Comparison of ENCODE assay signal across 8 mouse cellular contexts in genomic region chr5:135369787-135370654, GRCm38 (mm10). TPM values are rescaled to one million over a fixed set of nuclear protein-coding genes. Genes with fewer than 3 reads are reported as not detected.
A peak's percentile ranks its signal among the peaks of the same experiment; 100 is the strongest.
DNase-seq lines count a peak whose midpoint lies in the region; ATAC-seq and TF ChIP-seq lines count a peak whose summit lies in the region.

Gene Nsun5, plus strand, starts transcription at chr5:135369953.

- H3K4me3 ChIP-seq in CH12.LX (replicated peaks in 1 of 3; ENCODE audit: low read depth in 2 of 3, low read length in 2 of 3, poor library complexity in 1 of 3) = peak within 1 kb of the TSS; percentile 78 to 100 (median 94)
- peak within 1 kb of the TSS; percentile 97 for H3K4me3 ChIP-seq in forebrain, embryonic 12.5 days (replicated peaks)
- peak within 1 kb of the TSS; percentile 76 for H3K4me3 ChIP-seq in heart, postnatal 0 days (ENCODE audit: low read depth, low read length)
- H3K4me3 ChIP-seq in liver, embryonic 16.5 days (ENCODE audit: low read depth, low read length) = peak within 1 kb of the TSS; percentile 90
- H3K4me3 ChIP-seq in neural tube, embryonic 13.5 days = peak within 1 kb of the TSS; percentile 95
- H3K4me3 ChIP-seq in testis, adult 2 months (ENCODE audit: control insufficient read depth, low read depth, low read length) = peak within 1 kb of the TSS; percentile 92

- H3K9ac ChIP-seq in CH12.LX (ENCODE audit: insufficient read depth, low read depth) = peak within 1 kb of the TSS; percentile 81
- peak within 1 kb of the TSS; percentile 90 for H3K9ac ChIP-seq in forebrain, embryonic 12.5 days
- peak within 1 kb of the TSS; percentile 67 for H3K9ac ChIP-seq in heart, postnatal 0 days (replicated peaks; ENCODE audit: low read depth, low read length)
- peak within 1 kb of the TSS; percentile 91 for H3K9ac ChIP-seq in liver, embryonic 16.5 days (ENCODE audit: low read depth, low read length)
- peak within 1 kb of the TSS; percentile 90 for H3K9ac ChIP-seq in neural tube, embryonic 13.5 days

- TF ChIP-seq RAD21 in CH12.LX (IDR thresholded peaks at IDR 0.05; ENCODE audit: low read depth, low read length) = no peak

- peak within 1 kb of the TSS; percentile 82 for H3K4me2 ChIP-seq in CH12.LX (ENCODE audit: insufficient read depth, low read depth, poor library complexity, severe bottlenecking)
- H3K4me2 ChIP-seq in forebrain, embryonic 12.5 days = peak within 1 kb of the TSS; percentile 94
- peak within 1 kb of the TSS; percentile 96 for H3K4me2 ChIP-seq in heart, postnatal 0 days (ENCODE audit: low read depth, low read length)
- peak within 1 kb of the TSS; percentile 93 for H3K4me2 ChIP-seq in liver, embryonic 16.5 days (ENCODE audit: low read depth, low read length)
- H3K4me2 ChIP-seq in neural tube, embryonic 13.5 days = peak within 1 kb of the TSS; percentile 93

- peaks cover 3 to 17% of the 10 kb centered on the region in 2 experiments; a peak in 3 of 4 replicates for H3K4me1 ChIP-seq in CH12.LX (ENCODE audit: control insufficient read depth in 1 of 2, insufficient read depth in 2 of 2)
- H3K4me1 ChIP-seq in forebrain, embryonic 12.5 days = peaks cover 18% of the 10 kb centered on the region
- H3K4me1 ChIP-seq in heart, postnatal 0 days (ENCODE audit: control insufficient read depth, insufficient read depth) = peaks cover 16% of the 10 kb centered on the region
- H3K4me1 ChIP-seq in liver, embryonic 16.5 days (ENCODE audit: control insufficient read depth, low read depth, low read length) = peaks cover 14% of the 10 kb centered on the region
- H3K4me1 ChIP-seq in neural tube, embryonic 13.5 days (replicated peaks) = peaks cover 21% of the 10 kb centered on the region
- H3K4me1 ChIP-seq in testis, adult 2 months (ENCODE audit: control insufficient read depth, insufficient read depth, low read length) = peaks cover 6% of the 10 kb centered on the region

- peaks cover 17% of the 10 kb centered on the region for H3K79me2 ChIP-seq in CH12.LX (replicated peaks; ENCODE audit: control insufficient read depth, extremely low read depth, insufficient read depth, poor library complexity, severe bottlenecking)

- H3K36me3 ChIP-seq in CH12.LX (replicated peaks in 1 of 2; ENCODE audit: control insufficient read depth in 1 of 2, insufficient read depth in 1 of 2, low read length in 1 of 2) = peaks cover 30 to 37% of the 10 kb centered on the region in 2 experiments
- H3K36me3 ChIP-seq in forebrain, embryonic 12.5 days (replicated peaks) = peaks cover 34% of the 10 kb centered on the region
- peaks cover 33% of the 10 kb centered on the region for H3K36me3 ChIP-seq in heart, postnatal 0 days (replicated peaks; ENCODE audit: control insufficient read depth, insufficient read depth, low read length)
- H3K36me3 ChIP-seq in liver, embryonic 16.5 days (ENCODE audit: control insufficient read depth, insufficient read depth) = peaks cover 19% of the 10 kb centered on the region
- H3K36me3 ChIP-seq in neural tube, embryonic 13.5 days = peaks cover 39% of the 10 kb centered on the region
- H3K36me3 ChIP-seq in testis, adult 2 months (ENCODE audit: control insufficient read depth, insufficient read depth, low read length) = no peaks in the 10 kb centered on the region; the same call in 1 of the 2 replicates

- no peak for TF ChIP-seq EP300 in CH12.LX (IDR thresholded peaks at IDR 0.05; ENCODE audit: low read length)
- TF ChIP-seq EP300 in heart, postnatal 0 days (IDR thresholded peaks at IDR 0.05; ENCODE audit: low read depth) = no peak

- H3K9me3 ChIP-seq in CH12.LX (replicated peaks; ENCODE audit: low read length) = peaks cover 5% of the 10 kb centered on the region
- no peaks in the 10 kb centered on the region for H3K9me3 ChIP-seq in forebrain, embryonic 12.5 days
- H3K9me3 ChIP-seq in heart, postnatal 0 days (replicated peaks; ENCODE audit: control insufficient read depth, low read length) = no peaks in the 10 kb centered on the region
- no peaks in the 10 kb centered on the region for H3K9me3 ChIP-seq in liver, embryonic 16.5 days (replicated peaks; ENCODE audit: control insufficient read depth, low read length)
- H3K9me3 ChIP-seq in neural tube, embryonic 13.5 days = no peaks in the 10 kb centered on the region

- peak; percentile 85 for ATAC-seq in forebrain, embryonic 12.5 days (ENCODE audit: low FRiP score)
- ATAC-seq in heart, postnatal 0 days (ENCODE audit: insufficient read depth, low read depth) = peak; percentile 83
- peak; percentile 84 for ATAC-seq in liver, embryonic 16.5 days (ENCODE audit: low read depth)
- peak; percentile 70 for ATAC-seq in neural tube, embryonic 13.5 days (ENCODE audit: low read depth)

- H3K27ac ChIP-seq in CH12.LX (ENCODE audit: insufficient read depth, low read depth) = no peak within 1 kb of the TSS; the same call in 1 of the 2 replicates
- H3K27ac ChIP-seq in forebrain, embryonic 12.5 days = peak within 1 kb of the TSS; percentile 79
- H3K27ac ChIP-seq in heart, postnatal 0 days (ENCODE audit: low read depth) = peak within 1 kb of the TSS; percentile 85
- peak within 1 kb of the TSS; percentile 84 for H3K27ac ChIP-seq in liver, embryonic 16.5 days (ENCODE audit: low read length)
- H3K27ac ChIP-seq in neural tube, embryonic 13.5 days (replicated peaks) = peak within 1 kb of the TSS; percentile 73
- H3K27ac ChIP-seq in testis, adult 2 months (ENCODE audit: control insufficient read depth, insufficient read depth, low read depth, low read length) = peak within 1 kb of the TSS; percentile 82

- in situ Hi-C loops in CH12.LX (cut with MboI; ENCODE audit: low pct_ligation_motif_present, low pct_unique_long_range_greater_than_20kb, low sequenced_read_pairs) = no loop called here

- peaks cover 14% of the 10 kb centered on the region for H3K27me3 ChIP-seq in CH12.LX (replicated peaks)
- peaks cover 3% of the 10 kb centered on the region; the same call in 1 of the 2 replicates for H3K27me3 ChIP-seq in forebrain, embryonic 12.5 days
- H3K27me3 ChIP-seq in heart, postnatal 0 days (ENCODE audit: control insufficient read depth, insufficient read depth, low read length) = no peaks in the 10 kb centered on the region
- H3K27me3 ChIP-seq in liver, embryonic 16.5 days (ENCODE audit: control insufficient read depth, insufficient read depth, low read depth, low read length) = no peaks in the 10 kb centered on the region
- no peaks in the 10 kb centered on the region for H3K27me3 ChIP-seq in neural tube, embryonic 13.5 days
- no peaks in the 10 kb centered on the region for H3K27me3 ChIP-seq in testis, adult 2 months (ENCODE audit: control insufficient read depth, insufficient read depth, low read length)

- TF ChIP-seq CTCF in CH12.LX (conservative IDR thresholded peaks at IDR 0.05 in 1 of 2, IDR thresholded peaks at IDR 0.05 in 1 of 2; ENCODE audit: low read depth in 2 of 2, low read length in 2 of 2) = no peak
- no peak for TF ChIP-seq CTCF in heart, postnatal 0 days (IDR thresholded peaks at IDR 0.05; ENCODE audit: low read depth)
- TF ChIP-seq CTCF in testis, adult 2 months (IDR thresholded peaks at IDR 0.05; ENCODE audit: control insufficient read depth, insufficient read depth, insufficient replicate concordance, low read depth, low read length) = no peak

- dilution Hi-C loops in CH12.LX (cut with MboI; ENCODE audit: extremely low pct_ligation_motif_present, extremely low pct_unique_long_range_greater_than_20kb, low sequenced_read_pairs) = no loop called here

- peak; percentile 94 for TF ChIP-seq POLR2A in CH12.LX (IDR thresholded peaks at IDR 0.05; ENCODE audit: low read depth, low read length)
- TF ChIP-seq POLR2A in testis, adult 2 months (IDR thresholded peaks at IDR 0.05; ENCODE audit: control insufficient read depth, low read depth, low read length) = peak; percentile 67

- DNase-seq in CH12.LX (ENCODE audit: extremely low read depth) = peak; percentile 96
- DNase-seq in c-Kit-positive CD71-positive TER-119-negative erythroid progenitor cells, embryonic 14.5 days (ENCODE audit: low read depth) = peak; percentile 95
- peak; percentile 95 for DNase-seq in heart, postnatal 0 days (ENCODE audit: low spot score)
- peak; percentile 98 to 99 for DNase-seq in kidney, postnatal 4 days

- WGBS in forebrain, embryonic 12.5 days = under 1% methylated on average over 64 of the region's 64 CpGs
- under 1% methylated on average over 64 of the region's 64 CpGs for WGBS in heart, postnatal 0 days
- WGBS in liver, embryonic 16.5 days (ENCODE audit: insufficient replicate concordance) = under 1% methylated on average over 63 of the region's 64 CpGs
- WGBS in neural tube, embryonic 13.5 days = under 1% methylated on average over 62 of the region's 64 CpGs

TF ChIP-seq in CH12.LX, 34 proteins besides CTCF, POLR2A, EP300 and RAD21 (continues in another document):
- TF ChIP-seq MAZ (IDR thresholded peaks at IDR 0.05; ENCODE audit: low read depth, low read length) (peak; percentile 62; the same call in 1 of the 2 replicates), ZNF384 (IDR thresholded peaks at IDR 0.05; ENCODE audit: low read depth, low read length) (0 out of 2 replicates have a peak, but pooled peaks have one; percentile 9), SIN3A (IDR thresholded peaks at IDR 0.05; ENCODE audit: low read length) (peak; percentile 92), E2F4 (IDR thresholded peaks at IDR 0.05; ENCODE audit: insufficient replicate concordance, low read depth, low read length) (no peak), JUN (IDR thresholded peaks at IDR 0.05; ENCODE audit: insufficient read depth, low read depth, low read length) (no peak), ETS1 (conservative IDR thresholded peaks at IDR 0.05; ENCODE audit: low read depth, low read length) (no peak), MAX (IDR thresholded peaks at IDR 0.05; ENCODE audit: low read length) (peak; percentile 55), CHD1 (IDR thresholded peaks at IDR 0.05; ENCODE audit: low read depth, low read length) (no peak), KAT2A (IDR thresholded peaks at IDR 0.05; ENCODE audit: insufficient replicate concordance, low read length) (peak; percentile 97), TBP (conservative IDR thresholded peaks at IDR 0.05; ENCODE audit: low read depth, low read length) (peak; percentile 92), USF2 (conservative IDR thresholded peaks at IDR 0.05; ENCODE audit: low read depth, low read length) (no peak), HCFC1 (IDR thresholded peaks at IDR 0.05; ENCODE audit: low read depth, low read length) (peak; percentile 95), MYC (IDR thresholded peaks at IDR 0.05; ENCODE audit: low read depth, low read length) (peak; percentile 68; the same call in 1 of the 2 replicates)

RNA-seq across cellular contexts. Expression of gene Nsun5, which starts in this region (rescaled TPM):
- total RNA-seq in CH12.LX (2012; rRNA removed) (27.6 and 37.4 TPM in 2 replicates), CH12.LX (2014; rRNA removed) (30.0 and 30.9 TPM in 2 replicates)
- 36.6 and 42.2 TPM in 2 replicates for polyA plus RNA-seq in CH12.LX (2012; ENCODE audit: insufficient read length, low read depth)
- polyA plus RNA-seq in forebrain, embryonic 12.5 days (2016; fragmentation: Nextera tagmentation; extraction: Ambion mirVana) = 34.9 and 35.6 TPM in 2 replicates
- 8.7 and 19.3 TPM in 2 replicates for total RNA-seq in heart, postnatal 0 days (2014; rRNA removed; ENCODE audit: low replicate concordance)
- polyA plus RNA-seq in heart, postnatal 0 days (2015; fragmentation: Nextera tagmentation; extraction: Ambion mirVana) = 11.4 and 13.1 TPM in 2 replicates
- 12.1 and 14.4 TPM in 2 replicates for polyA plus RNA-seq in liver, embryonic 16.5 days (2015; fragmentation: Nextera tagmentation; extraction: Ambion mirVana)
- 27.2 and 31.9 TPM in 2 replicates for polyA plus RNA-seq in neural tube, embryonic 13.5 days (2015; fragmentation: Nextera tagmentation; extraction: Ambion mirVana)
- polyA plus RNA-seq in testis, adult 2 months (2012; rRNA removed) = 16.0 and 16.5 TPM in 2 replicates
